Mouse (Mus musculus) limb, embryonic 14.5 days (tissue): ENCODE measurements around the gene Cacul1. TPM values are rescaled to one million over a fixed set of nuclear protein-coding genes. Genes with fewer than 3 reads are reported as not detected.

Experiments used
- ATAC-seq: fragments of 200-750 bp; cut with Nextera tagmentation; 2 replicates; pipeline ENCODE4 v1.8.0; 2017; ENCODE audit warnings: low read depth, moderate number of reproducible peaks, moderate TSS enrichment; ENCODE audit not compliant: low FRiP score
- DNase-seq: peaks from one replicate; pipeline ENCODE4 v3.0.0-alpha.2; 2015; ENCODE audit warnings: low spot score
- H3K27ac ChIP-seq: fragments of 300-500 bp; sonication (generic); replicated peaks from 2 replicates; pipeline ENCODE4 v1.5.1; 2014; ENCODE audit warnings: low read depth, mild to moderate bottlenecking, low read length, moderate library complexity, mixed read lengths
- H3K27me3 ChIP-seq: fragments of 300-500 bp; sonication (generic); 2 replicates; pipeline ENCODE4 v1.6.1; 2014; ENCODE audit warnings: low read length, mixed read lengths; ENCODE audit not compliant: control insufficient read depth, insufficient read depth
- H3K36me3 ChIP-seq: fragments of 300-500 bp; sonication (generic); 2 replicates; pipeline ENCODE4 v1.6.1; 2014; ENCODE audit warnings: mild to moderate bottlenecking, low read length, moderate library complexity, mixed read lengths; ENCODE audit not compliant: control insufficient read depth, insufficient read depth
- H3K4me1 ChIP-seq: fragments of 300-500 bp; sonication (generic); 2 replicates; pipeline ENCODE4 v1.6.1; 2014; ENCODE audit warnings: antibody characterized with exemption, low read length, mixed read lengths; ENCODE audit not compliant: control insufficient read depth, insufficient read depth
- H3K4me2 ChIP-seq: fragments of 300-500 bp; sonication (generic); replicated peaks from 2 replicates; pipeline ENCODE4 v1.6.1; 2014; ENCODE audit warnings: low read depth, mild to moderate bottlenecking, low read length, moderate library complexity; ENCODE audit not compliant: severe bottlenecking
- H3K4me3 ChIP-seq: fragments of 300-500 bp; sonication (generic); replicated peaks from 2 replicates; pipeline ENCODE4 v1.5.1; 2014; ENCODE audit warnings: low read length
- H3K9ac ChIP-seq: fragments of 300-500 bp; sonication (generic); 2 replicates; pipeline ENCODE4 v1.6.1; 2014; ENCODE audit warnings: mild to moderate bottlenecking, low read depth, low read length, moderate library complexity; ENCODE audit not compliant: severe bottlenecking
- H3K9me3 ChIP-seq: fragments of 300-500 bp; sonication (generic); 2 replicates; pipeline ENCODE4 v1.6.1; 2016; ENCODE audit warnings: low read length; ENCODE audit not compliant: control insufficient read depth
- POLR2A ChIP-seq: fragments of 200-500 bp; IDR thresholded peaks from 2 replicates; pipeline ENCODE4 v1.8.0; 2012; ENCODE audit warnings: inconsistent platforms, mild to moderate bottlenecking, moderate library complexity, borderline replicate concordance; ENCODE audit not compliant: insufficient read depth, insufficient read length; ENCODE audit errors: extremely low read depth
- WGBS: fragments of 180-500 bp; shearing (Covaris S2); extraction: QIAGEN DNeasy Blood & Tissue Kit; methylation state at CpG from one replicate; pipeline ENCODE4 v1.1.7; 2014; 5-methylcytosine and 5-hydroxymethylcytosine counted together
- polyA plus RNA-seq, 2 experiments: library from polyadenylated mRNA; depleted of rRNA in 1 of 2; stranded (reverse) in 1 of 2; unstranded in 1 of 2; fragments of >200 nt; fragmentation: Nextera tagmentation in 1 of 2; extraction: Ambion mirVana in 1 of 2; gene quantifications; 2 replicates each; pipeline versions ENCODE4 v1.2.1 to v1.2.3; 2012 to 2014

Gene Cacul1
- polyA plus RNA-seq (2012; rRNA removed) (16.7 and 16.8 TPM in 2 replicates), polyA plus RNA-seq (2014; fragmentation: Nextera tagmentation; extraction: Ambion mirVana) (23.3 and 28.3 TPM in 2 replicates)

DNA sequence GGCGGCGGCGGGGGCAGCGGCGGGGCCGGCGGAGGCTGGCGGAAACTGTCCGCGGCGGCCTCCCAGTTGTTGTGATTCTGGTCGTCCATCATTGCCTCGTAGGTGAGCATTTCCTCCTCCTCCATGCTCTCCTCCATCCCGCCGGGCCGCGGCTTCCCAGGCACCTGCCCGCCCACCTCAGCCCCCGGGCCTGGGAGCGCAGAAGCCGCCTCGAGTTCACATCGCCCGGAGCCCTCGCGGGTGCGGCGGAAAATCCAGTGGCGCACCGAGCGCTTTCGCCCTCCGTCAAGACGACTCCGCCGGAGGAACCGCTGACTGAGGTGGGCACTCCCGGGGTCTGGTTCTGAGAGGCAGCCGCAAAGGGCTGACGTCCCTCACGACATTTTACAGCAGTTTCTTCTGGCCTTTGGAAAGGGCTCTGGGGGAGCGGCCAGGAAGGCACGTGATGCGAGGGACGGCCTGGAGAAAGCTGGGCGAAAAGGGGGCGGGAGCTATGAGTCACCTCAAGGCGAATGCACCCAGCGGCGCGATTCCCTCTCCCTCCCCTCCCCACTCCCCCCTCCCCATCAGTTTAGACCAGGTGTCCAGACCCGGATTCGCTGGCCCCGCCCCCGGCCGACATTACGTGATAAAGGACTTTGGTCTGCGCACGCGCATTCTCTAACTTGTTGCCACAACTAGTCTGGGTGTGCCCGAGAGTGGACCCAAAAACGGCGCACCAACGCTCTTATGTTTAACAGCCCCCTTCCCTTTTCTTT lies at the start of gene Cacul1:
Gene Cacul1, minus strand, starts transcription at position 444 of the 758 bp plus-strand sequence.
- peak; percentile 99 for ATAC-seq
- no peaks in the 10 kb centered on the region for H3K9me3 ChIP-seq

DNA sequence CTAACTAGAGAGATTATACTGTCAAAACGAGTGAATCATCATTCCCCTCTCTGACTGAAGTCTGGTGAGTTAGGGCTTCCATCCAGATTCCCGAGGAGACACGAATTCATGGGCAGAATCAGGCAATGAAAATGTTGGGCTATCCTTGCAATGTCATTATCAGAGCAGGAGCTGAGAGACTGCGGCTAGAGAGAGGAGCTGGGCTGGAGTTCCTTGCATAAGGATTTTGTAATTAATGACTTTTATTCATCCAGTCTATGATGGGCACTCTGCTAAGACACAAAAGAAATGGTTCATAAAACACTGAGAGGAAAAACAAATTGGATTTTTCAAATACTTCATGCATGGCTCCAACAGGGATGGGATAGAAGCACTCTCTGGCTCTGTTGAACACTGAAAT lies 38.6 kb upstream of the Cacul1 start:
- 70% methylated on average over 4 of the region's 4 CpGs for WGBS
- no peak for DNase-seq
- no peak for TF ChIP-seq POLR2A

More for the DNA sequence above, at the start of gene Cacul1:
- peak within 1 kb of the TSS; percentile 88 for H3K27ac ChIP-seq
- H3K4me2 ChIP-seq, result peak within 1 kb of the TSS; percentile 74
- no peaks in the 10 kb centered on the region for H3K27me3 ChIP-seq
- no peaks in the 10 kb centered on the region for H3K36me3 ChIP-seq
- peak within 1 kb of the TSS; percentile 95 for H3K9ac ChIP-seq
- H3K4me3 ChIP-seq, result peak within 1 kb of the TSS; percentile 98
- TF ChIP-seq POLR2A, result peak; percentile 95; the same call in 1 of the 2 replicates
- H3K4me1 ChIP-seq, result peaks cover 15% of the 10 kb centered on the region
- WGBS, result 1% methylated on average over 52 of the region's 64 CpGs
- peak; percentile 100 for DNase-seq

DNA sequence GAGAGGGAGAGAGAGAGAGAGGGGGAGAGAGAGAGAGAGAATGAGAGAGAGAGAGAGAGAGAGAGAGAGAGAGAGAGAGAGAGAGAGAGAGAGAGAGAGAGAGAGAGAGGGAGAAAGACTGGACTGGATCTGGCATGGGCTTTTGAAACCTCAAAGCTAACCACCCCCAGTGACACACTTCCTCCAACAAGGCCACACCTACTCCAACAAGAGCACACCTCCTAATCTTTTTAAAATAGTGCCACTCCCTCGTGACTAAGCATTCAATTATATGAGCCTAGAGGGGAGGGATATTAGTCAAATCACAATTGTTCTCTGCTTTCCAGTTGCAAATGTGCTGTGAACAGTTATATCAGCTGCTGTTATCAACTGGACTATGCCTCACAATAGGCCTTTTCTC lies 36.2 kb upstream of the Cacul1 start:
- Histone ChIP-seq H3K4me1 (no peaks in the 10 kb centered on the region), H3K27me3 (no peaks in the 10 kb centered on the region)
- ATAC-seq, result no peak

More for the DNA sequence above, 38.6 kb upstream of the Cacul1 start:
- Histone ChIP-seq H3K9ac (no peak overlapping the region), H3K4me3 (no peak overlapping the region), H3K4me1 (no peaks in the 10 kb centered on the region), H3K27ac (no peak overlapping the region), H3K4me2 (no peak overlapping the region), H3K36me3 (no peaks in the 10 kb centered on the region), H3K9me3 (no peaks in the 10 kb centered on the region), H3K27me3 (no peaks in the 10 kb centered on the region)
- ATAC-seq, result no peak

DNA sequence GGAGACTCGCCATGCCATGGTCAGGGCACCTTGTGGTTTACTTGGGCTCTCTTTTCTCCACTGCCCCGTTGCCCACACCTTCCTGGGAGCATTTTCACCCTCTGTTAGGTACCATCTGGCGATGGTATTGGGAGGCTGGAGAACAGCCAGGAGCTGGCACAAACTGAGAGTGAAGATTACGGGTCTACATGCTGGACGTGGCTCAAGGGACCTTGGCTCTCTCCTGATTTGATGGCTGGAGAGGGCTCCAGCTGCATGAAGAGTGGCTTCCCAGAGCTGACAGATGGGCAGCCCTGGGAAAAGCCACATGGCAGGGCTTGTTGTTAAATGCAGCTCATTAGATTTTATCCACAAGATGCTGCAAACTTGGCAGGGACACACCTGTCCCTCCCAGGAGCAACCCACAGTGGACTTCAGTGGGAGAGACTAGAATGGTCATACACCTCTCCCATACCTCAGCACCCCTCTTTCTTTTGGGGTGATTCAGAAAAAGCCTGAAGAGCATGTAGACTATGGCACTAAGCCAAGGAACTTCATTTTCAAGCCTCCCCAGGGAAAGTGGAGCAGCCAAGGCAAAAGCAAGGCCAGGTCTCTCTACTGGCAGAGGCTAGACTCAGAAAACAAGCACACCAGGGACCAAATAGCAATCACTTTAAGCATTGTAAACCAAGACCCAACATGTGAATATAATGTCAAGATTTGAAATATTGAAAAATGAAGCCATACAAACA lies 34.8 kb upstream of the Cacul1 start:
- WGBS, result 56% methylated on average over 5 of the region's 5 CpGs
- DNase-seq (no peak), ATAC-seq (no peak)
- no peaks in the 10 kb centered on the region for H3K27me3 ChIP-seq
- H3K27ac ChIP-seq, result no peak overlapping the region
- H3K9ac ChIP-seq, result no peak overlapping the region
- no peak overlapping the region for H3K4me3 ChIP-seq
- no peaks in the 10 kb centered on the region for H3K36me3 ChIP-seq
- no peak for TF ChIP-seq POLR2A
- H3K4me2 ChIP-seq, result no peak overlapping the region
- no peaks in the 10 kb centered on the region for H3K4me1 ChIP-seq
- H3K9me3 ChIP-seq, result no peaks in the 10 kb centered on the region

More for the DNA sequence above, 36.2 kb upstream of the Cacul1 start:
- no peak for TF ChIP-seq POLR2A
- DNase-seq, result no peak
- no peak overlapping the region for H3K4me2 ChIP-seq
- H3K27ac ChIP-seq, result no peak overlapping the region
- no peak overlapping the region for H3K4me3 ChIP-seq
- H3K9me3 ChIP-seq, result no peaks in the 10 kb centered on the region
- no peaks in the 10 kb centered on the region for H3K36me3 ChIP-seq
- WGBS, result 32% methylated on average over 1 of the region's 1 CpGs
- H3K9ac ChIP-seq, result no peak overlapping the region

DNA sequence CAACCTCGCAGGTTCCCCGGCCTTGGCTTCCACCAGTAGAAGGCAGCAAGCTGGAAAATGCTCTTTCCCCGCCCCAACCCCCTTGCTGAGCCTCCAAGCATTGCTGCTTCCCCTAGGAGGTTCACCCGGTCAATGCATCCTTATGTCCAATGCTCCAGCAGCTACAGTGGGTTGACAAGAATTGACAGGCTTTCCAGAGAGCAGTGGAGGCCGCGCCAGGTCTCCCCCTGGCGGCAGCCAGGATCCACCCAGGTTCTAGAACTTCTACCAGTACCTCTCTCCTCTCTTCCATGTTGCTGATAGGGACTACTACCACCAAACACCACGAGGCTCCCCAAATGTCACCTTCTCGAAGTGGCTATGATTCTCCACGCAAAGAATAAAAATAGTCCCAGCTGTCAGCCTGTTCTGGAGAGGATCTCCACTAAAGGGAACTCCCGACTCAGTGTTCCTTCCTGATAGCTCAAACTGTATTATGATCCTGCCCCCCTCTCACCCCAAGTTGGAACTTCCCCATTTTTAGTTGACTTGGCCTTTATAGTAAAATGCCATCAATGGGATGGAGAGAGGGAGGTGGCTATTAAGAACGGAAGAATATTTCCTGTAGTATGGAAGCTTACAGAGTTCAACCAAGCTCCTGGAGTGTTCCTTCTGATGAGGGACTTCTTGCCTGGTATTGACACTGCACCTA lies 30.8 kb upstream of the Cacul1 start:
- H3K9ac ChIP-seq, result no peak overlapping the region
- H3K4me3 ChIP-seq, result no peak overlapping the region
- H3K4me2 ChIP-seq, result no peak overlapping the region
- H3K36me3 ChIP-seq, result no peaks in the 10 kb centered on the region
- H3K27ac ChIP-seq, result no peak overlapping the region
- TF ChIP-seq POLR2A, result no peak
- ATAC-seq (no peak), DNase-seq (no peak)
- no peaks in the 10 kb centered on the region for H3K4me1 ChIP-seq
- no peaks in the 10 kb centered on the region for H3K27me3 ChIP-seq
- no peaks in the 10 kb centered on the region for H3K9me3 ChIP-seq
- WGBS, result 47% methylated on average over 12 of the region's 12 CpGs
